Mouse (Mus musculus): ENCODE data around the gene Nrxn3.

Nrxn3 gene

DNA sequence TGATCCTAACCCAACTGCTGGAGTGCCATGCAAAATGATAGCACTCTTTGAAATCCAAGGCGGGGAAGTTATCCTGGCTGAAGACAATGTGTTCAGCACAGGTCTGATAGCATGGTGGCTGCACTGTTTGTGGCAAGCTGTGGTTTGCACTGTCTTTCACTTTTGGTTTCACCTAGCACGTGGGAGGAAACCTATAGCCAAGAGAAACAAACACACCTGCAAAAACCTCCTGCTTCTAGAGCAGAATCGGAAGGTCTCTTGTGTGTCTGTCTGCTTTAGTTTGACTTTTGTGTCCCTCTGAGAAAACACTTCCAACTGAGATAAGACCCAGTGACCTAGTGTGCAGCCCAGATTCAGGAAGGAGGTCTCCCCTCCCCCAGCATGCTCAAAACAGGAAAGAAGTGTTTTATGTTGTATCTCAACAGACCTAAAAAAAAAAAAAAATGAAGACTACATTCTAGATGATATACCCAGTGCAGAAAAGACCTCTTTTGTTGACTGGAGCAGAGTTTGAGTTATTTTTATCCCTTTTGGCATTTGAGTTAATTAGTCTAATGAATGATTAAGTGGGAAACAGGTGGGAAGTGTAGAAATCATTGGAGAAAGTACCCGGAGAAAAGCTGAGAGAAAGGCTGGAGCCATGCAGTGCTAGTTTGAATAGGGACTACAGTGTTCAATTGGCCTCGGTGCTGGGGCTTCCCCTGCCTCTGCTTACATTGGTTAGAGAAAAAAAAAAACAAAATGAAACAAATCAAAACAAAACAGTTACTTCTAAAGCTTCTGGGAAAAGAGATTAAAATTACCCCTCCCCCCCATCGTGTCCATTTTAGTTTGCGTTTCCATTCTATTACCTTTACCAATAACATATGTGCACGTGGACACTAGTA is 996.8 kb downstream of the Nrxn3 start:
- DNase-seq = no peak

DNA sequence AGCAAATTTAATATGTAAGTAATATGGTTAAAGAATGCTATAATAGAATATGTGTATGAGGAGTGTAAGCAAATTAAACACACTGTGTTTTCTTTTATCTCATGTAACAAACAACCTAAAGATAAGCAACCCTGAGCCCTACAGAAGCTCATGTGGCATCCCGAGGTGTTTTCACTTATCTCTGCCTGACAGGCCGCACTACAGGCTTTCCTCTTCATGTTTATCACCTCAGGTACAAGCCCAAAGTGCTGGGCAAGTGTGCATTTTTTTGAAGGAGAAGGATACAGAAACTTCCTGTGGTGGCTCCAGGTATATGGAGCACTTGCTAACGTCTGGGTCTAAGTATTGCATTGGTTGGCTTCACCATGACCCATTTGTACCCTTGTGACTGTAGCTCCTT is 998.3 kb downstream of the Nrxn3 start:
- DNase-seq = no peak

DNA sequence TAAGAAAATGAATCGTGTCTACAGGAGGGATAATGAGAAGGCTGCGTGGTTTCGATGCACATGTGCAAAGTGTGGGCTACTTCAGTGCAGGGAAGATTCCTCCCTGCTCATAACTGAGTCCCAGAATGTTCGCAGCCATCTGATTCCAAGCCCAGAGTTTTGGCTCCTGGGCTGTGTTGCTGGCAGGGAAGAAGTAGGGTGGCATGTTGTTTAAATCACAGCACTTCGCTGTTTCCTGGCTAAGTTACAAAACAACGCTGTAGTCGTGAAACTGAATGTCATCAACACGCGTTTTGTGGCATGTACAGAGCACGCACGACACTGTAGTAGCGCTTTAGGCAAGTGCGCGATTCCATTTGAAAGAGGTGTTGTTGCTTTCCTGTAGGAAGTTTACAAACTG is 999.8 kb downstream of the Nrxn3 start:
- no peak for DNase-seq

DNA sequence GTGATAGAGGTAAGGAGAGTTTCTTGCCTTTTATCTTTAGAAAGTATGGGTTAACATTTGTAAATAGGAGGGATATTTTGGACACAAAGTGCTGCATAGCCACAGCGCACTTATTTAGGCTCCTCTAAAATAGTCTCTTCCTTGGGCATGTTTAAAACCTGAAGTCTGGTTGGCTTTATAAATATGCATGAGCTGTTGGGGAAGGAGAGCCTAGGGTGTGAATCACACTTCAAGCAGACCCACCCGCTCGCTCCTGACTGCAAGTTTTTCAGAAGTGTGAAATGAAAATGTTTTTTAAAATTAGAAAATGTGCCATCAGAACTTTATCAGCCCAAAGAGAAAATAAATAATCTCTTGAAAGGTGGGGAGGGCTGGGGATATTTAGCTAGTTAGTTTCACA is 1001.4 kb downstream of the Nrxn3 start:
- DNase-seq = no peak

DNA sequence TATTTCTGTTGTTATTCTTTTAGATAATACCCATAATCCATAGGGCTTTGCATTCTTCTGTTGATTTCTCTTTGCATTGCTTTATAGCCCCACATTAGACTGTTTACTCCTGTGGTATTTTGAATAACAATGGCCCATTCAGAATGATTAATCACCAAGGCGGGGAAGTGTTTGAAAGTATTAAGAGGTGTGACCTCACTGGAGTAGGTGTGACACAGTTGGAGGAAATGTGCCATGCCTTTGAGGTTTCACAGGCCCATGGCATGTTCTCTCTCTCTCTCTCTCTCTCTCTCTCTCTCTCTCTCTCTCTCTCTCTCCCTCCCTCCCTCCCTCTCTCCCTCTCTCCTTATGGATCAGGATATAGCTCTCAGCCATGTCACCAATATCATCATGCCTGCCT is 1019.6 kb downstream of the Nrxn3 start:
- DNase-seq = no peak

DNA sequence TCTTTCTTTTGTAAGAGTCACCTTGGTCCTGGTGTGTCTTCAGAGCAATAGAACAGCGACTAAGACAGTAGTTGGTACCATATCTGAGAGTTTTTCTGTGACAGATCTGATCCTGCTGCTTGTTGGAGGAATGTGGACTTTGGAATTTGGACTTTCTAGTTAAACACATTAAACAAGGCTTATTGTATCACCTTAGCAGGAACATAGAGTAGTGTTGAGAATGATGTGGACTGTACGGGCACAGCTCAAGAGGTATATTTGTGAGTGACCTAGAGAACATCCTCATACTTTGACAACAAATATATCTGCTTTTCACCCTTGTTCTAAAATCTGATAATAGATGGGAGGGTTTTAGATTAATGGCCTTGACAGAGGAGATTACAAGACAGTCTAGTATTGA is 1020.1 kb downstream of the Nrxn3 start:
- no peak for DNase-seq

DNA sequence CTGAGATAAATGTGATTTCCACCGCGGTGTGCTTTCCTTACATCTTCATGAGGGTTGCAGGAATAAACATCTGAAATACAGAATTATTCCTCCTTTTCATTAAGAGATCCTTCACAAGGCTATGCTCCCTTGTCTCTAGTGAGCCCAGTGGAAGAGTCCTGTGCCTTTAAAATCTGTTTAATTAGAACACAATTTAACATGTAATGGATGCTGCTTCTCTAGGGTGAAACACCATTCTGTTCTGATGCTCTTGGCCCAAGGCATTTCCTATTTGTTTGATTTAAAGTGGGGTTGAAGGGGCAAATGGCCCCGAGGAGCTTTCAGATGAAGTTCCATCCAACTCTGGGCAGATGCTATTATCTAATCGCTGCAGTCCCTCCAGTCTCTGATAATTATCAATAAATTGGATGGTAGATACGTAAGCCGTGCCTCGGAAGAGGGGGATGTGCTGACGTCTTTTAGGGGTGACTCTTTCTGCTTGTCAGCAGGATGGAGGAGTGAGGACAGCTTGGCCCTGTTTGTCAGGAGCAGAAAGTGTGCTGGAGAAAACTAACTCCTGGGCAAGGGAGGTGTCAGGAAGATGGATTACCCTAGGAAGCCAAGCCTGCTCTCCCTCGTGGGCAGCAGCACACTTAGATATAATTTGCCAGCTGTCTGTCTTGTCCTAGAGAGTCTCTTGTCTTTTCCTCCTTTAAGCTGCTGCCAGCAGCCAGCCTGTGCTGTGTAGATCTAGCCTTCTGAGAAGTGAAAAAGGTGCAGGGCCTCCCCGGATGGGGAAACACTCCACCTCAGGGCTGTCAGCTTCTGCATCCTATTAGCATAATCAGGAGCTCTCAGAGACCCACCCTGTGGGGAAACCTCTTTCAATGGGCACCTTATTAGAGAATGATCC is 1041.8 kb downstream of the Nrxn3 start:
- DNase-seq = no peak

DNA sequence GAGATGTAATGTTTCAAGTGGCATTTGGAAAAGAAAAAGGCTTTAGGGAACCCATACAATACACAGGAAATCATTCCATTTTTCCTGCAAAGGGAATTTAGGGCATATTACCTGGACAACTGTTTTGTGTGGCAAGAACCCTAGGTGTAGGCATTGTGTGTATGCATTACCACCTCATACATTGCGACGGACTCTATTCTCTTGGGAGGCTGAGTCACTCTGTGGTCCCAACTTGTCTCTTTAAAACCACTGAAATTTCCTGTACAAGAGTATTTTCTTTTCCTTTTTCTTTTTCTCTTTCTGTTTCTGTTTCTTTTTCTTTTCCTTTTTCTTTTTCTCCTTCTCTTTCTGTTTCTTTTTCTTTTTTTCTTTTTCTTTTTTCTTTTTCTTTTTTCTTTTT is 1042.5 kb downstream of the Nrxn3 start:
- no peak for DNase-seq

DNA sequence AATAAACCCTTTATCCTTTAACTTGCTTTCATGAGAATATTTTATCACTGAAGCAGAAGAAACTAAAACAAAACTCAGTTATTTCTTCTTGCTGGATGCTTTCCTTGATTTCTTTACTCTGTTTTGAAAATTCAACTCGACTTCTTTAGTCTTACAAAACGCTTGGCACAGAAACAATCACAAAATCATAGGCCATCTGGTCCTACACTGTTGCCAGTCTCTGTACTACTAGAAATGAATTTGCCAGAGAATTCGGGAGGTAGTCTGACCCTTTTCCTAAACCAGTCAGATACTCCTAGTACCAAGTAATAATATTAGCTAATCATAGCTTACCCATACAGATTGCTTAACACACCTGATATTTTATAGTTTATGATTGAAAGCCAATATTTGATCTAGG is 1066.1 kb downstream of the Nrxn3 start:
- DNase-seq = no peak

DNA sequence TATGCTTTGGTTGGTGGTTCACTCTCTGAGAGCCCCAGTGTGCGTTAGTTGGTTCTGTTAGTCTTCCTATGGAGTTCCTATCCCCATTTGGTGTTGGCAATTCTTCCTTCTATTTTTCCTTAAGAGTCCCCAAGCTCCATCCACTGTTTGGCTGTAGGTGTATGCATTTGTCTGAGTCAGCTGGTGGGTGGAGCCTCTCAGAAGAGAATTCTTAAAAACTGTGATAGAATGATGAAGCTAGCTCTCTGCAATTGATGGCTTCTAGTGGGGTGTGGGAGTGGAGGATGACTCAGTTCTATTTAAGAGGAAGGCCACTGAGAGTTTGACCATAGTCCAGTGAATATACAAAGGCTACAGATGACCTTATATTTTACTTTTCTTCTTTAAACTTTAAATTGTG is 1067.3 kb downstream of the Nrxn3 start:
- no peak for DNase-seq

DNA sequence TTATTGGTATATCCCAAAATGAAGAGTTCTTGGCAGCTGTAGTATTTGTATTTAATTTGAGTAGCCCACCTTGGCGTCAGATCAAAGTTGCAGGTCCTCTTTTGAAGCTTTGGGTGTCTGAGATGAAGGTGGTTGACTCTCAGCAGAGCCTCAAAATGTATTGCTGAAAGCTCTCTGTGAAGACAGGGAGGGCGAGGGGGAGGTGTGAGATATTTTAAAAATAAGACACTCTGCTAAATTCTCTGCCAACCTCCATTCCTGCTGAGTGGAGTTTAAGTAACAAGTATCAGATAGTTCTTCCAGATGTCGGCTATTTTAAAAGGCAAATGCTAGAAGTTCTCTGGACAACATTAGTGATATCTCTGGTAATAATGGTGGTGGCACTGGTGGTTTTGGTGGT is 1069.2 kb downstream of the Nrxn3 start:
- DNase-seq = no peak

DNA sequence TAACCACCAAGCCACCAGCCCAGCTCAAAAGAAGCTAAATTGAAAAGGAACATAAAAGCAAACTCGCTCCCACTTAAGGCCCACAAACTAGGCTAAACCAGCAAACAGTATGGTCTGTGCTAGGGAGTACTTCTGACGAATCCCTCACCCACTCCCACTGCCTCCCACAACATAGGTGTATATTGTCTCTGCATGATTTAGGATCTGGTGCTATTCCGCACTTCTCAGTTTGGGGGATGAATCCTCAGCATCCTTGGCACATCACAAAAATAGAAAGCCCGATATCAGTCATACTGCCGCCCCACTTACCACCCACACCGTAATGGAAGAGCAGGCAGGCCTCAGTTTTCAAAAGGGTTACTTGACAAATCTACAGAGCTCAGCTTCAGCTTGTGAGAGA is 1072.1 kb downstream of the Nrxn3 start:
- DNase-seq = no peak

DNA sequence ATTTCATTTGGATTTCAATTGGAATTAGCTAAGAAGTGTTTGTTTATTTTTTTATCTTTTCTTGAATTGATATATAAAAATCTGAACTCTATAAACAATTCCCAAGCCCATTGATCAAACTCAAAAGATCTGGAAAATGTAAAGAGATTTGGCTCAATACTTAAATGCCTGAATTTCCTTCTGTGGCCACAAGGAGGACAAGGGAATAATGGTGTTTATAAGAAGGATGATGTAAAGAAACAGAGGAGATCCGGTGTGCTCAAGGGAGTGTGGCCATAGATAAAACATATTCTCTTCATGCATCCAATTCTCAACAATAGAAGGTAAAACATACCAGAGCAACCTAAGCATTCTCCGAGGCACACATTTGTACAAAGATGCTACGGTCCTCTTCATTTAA is 1085.5 kb downstream of the Nrxn3 start:
- DNase-seq = no peak

DNA sequence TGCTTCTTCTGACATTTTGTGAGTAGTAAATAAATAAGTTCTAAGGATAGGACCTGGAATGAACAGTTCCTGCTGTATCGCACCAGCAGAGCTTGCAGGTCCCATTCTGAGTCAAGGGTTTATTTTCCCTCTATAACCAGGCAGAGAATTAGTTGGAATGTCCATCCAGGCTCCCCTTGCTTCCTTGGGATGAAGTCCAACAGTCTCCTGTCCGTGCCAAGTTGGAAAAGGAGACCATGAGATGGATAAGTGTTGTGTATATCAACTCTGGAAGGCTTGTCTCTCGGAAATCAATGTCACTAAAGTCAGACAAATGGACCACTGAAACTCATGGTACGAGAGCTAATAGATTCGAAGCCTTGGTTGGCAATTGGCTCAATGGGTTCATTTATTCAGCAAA is 1087.5 kb downstream of the Nrxn3 start:
- no peak for DNase-seq

DNA sequence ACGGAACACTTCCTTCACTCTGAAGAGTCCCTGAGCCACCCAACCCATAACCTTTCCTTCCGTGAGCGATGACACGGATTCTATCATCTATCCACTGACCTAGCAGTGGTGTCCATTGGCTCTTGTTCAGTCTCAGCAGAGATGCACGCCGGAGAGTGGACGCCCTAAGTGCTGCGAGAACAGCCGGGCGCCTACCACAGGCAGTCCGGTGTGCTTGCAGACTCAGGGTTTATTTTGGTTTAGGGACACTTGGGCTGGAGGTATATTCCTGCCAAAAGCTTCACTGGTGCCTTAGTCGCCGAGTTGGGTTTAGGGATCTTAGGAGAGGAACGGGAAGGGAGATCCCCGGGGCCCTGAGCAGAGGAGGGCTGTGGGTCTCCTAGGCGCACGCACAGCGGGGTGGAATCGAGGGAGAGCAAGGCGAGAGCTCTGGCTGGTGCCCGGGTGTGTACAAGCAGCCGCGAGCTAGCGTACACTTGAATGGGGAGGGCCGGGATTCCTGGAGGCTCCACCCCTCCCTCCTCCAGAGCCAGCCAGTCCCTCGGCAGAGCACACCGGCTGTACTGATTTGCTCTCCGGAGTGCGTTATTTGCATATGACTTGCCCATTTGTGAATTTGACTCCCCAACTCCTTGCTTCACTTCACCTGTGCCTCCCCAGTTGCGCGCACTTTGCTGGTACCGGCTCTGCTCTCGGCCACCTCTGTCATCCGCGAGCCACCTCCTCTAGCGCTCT is 1089.3 kb downstream of the Nrxn3 start:
- DNase-seq = peak; percentile 41

DNA sequence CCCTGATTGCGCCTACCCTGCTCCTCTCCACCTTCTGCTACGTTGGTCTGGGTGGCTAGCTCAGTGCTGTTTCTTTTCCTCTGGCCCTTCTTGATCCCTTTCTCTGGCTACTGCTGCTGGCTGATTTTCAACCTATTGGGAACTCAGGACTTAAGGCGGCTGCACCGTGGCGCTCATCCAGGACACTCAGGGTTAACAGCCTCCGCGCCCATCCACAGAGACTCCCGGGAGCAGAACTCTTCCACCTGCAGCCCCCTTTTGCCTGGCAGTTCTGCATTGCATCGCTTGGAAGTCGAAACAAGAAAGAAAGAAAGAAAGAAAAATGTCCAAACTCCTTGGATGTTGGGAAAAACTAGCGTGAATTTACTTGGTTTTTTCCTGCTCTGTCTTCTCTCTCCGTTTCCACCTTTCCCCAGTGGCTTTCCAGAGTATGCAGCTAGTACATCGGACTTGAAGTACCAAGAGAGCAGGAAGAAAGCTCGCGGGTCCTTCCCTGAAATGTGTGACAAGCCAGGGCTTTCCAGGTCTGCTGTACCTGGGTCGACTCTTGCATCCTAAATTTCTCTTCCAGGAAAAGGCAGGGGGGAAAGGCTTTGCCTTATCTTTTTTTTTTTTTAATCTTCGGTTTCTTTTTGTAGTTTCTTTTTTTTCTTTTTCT is 1090.0 kb downstream of the Nrxn3 start:
- DNase-seq = no peak

DNA sequence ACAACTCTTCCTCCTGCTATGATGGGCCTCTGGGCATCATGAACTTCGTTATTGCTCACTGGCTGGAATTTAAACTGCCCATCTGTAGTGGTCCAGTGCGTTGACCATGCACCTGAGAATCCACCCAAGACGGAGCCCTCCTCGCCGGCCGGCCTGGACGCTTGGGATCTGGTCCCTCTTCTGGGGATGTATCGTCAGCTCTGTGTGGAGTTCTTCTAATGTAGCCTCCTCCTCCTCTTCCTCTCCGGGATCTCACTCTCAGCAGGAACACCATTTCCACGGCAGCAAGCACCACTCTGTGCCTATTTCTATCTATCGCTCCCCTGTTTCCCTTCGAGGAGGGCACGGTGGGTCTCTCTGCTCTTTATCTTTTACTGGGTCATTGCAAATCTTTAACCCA is 1090.6 kb downstream of the Nrxn3 start:
- DNase-seq = no peak

DNA sequence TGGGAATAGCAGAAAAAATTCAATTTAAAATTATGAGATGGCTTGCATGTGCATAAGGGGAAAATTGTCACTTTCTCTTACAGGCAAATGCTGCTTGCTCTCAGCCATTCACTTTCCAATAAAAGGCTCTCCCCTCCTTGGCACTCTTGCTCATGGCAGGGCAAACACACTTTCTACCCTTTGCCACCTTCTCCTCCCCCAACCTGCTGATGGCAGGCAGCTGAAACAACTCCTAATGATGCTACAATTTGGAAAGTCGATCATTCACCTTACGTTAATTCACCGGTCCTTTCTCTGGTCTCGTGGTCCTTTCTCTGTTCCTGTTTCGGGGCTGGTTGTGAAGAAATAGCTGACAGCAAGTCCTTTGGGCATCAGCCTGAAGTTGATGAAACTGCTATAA is 1091.0 kb downstream of the Nrxn3 start:
- no peak for DNase-seq

DNA sequence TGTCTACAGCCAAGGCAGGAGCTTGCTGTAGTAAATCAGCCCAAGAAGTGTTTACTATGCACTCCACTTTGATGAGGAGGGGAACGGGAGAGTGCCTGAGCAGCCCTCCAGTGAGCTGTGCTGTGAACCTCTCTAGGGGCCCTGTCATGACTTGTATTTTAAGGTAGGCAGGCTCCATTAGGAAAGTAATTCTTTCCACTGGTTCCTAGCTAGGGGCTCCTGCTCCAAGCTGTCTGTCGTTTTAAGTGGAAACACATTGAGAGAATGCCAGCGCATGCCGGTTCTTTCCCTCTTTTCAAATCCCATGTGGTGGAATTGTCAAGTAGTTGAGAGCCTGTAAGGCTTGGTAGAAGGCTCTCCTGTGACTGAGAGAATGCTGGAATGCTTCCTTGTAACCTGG is 1091.9 kb downstream of the Nrxn3 start:
- no peak for DNase-seq

DNA sequence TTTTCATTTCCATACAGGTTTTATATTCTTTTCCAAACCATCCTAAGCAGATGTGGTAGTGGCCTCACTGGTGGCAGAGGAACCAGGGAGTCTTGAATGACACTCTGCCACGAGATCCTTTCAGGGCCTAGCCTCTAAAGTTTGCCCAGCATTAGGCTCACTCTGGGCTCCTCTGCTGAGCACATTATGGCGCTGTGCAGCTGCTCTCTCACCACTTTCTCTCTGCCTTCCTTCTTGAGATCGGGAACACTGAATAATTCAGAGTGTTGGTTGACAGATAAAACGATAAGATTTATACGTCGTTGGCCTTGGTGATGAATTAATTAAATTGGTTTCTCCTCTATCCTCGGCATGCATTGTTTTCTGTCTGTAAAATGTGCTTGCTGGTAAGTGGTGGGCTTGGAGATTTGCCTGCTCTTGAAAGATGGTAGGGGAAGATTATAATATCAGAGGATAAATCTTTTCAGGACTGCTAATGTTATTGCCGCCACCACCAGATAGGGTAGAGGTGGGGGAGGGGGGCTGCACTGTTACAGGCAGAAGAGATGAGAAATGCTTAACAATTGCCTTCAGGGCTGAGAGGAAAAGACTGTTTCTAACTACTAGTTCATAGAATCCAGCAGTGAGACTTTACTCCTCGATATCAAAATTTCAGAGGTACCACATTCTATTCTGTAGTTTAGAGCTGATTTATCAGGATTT is 1094.5 kb downstream of the Nrxn3 start:
- DNase-seq = no peak

DNA sequence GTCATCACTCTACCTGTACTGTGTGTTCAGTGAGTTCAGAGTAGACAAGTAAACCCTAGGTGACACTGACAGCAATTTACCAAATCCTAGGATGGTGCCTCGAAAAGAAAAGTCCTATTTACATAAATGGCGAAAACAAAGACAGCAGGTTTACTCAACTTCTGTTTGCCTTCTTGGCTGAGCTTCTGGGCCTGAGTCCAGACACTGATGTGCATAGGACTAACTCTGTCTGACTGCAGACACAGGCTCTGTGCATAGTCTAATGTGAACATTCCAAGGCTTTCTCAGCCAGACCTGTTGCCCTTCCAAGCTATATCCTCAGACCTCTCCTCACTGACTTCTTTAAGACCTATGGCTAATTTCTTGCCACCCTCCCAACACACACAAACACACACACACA is 1095.5 kb downstream of the Nrxn3 start:
- DNase-seq = no peak

DNA sequence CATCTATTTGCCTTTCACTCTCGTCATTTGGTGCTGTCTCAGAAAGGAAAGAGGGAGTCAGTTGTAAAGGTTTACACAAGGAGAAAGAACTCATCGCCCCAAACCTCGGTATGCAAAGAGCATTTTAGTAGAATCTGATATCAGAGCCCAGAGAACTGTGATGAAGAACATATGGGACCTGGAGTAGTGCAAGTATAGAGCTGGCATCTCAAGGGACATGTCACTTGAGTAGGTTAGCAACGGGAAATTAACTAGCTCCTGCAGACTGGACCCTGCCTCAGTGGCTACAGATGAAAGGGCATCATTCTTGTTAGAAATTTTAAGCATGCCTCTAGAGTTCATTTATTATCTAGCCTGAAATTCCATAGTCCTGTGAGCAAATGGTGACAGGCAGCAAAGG is 1099.5 kb downstream of the Nrxn3 start:
- DNase-seq = no peak

All from kidney, adult 9 months (tissue).